Mouse (Mus musculus): Measurements from ENCODE around the gene Bysl. TPM values are rescaled to one million over a fixed set of nuclear protein-coding genes. Genes with fewer than 3 reads are reported as not detected.

Gene Bysl
- total RNA-seq, 2 experiments from 2014 or later, result 5.6 to 7.3 TPM

DNA sequence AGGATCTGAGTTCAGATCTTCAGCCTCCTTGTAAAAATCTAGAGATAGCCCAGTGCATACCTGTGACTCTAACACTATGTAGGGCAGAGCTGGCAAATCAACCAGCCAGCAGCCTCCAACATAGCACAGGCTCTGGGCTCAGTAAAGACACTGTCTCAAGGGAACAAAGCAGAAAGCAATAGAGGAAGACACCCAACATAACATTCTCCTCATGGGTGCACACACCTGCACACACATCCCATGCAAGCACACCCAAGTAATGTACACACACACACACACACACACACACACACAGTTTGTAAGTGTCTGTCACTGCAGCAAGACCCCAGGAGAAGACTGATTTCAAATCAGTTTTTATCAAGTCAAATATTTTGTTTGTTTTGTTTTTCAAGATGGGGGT lies 58.3 kb downstream of the Bysl start:
- ATAC-seq (ENCODE audit: poor library complexity, severe bottlenecking), result no peak

DNA sequence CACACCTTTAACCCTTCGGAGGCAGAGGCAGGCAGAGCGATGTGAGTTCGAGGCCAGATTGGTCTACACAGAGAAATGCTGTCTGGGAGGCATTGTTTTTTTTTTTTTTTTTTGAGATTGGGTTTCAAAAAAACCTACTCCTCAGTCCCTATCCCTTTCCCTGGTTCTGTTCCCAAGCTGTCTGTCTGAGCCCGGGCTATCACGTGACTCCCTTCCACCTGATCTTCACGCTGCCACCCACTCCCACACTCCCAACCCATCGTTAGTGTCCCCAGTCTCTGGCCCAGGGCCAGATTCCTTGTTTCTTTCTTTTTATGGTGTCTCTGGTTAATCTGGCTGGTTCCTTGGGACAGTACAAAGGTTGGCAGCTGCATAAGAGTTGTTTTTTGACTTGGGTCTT lies 60.2 kb downstream of the Bysl start:
- ATAC-seq (ENCODE audit: poor library complexity, severe bottlenecking), result no peak

Other genes with a start within 250 kb of the Bysl start
- 30.9 and 34.0 TPM in 2 replicates for gene Mrps10, start 242.6 kb downstream of the Bysl start, total RNA-seq (2015)
- 21.7 and 23.9 TPM in 2 replicates for gene Mrps10, start 242.6 kb downstream of the Bysl start, total RNA-seq (2017)
- gene Guca1b, start 226.1 kb downstream of the Bysl start, total RNA-seq (2015), result 1.0 and 1.5 TPM in 2 replicates
- gene Guca1b, start 226.1 kb downstream of the Bysl start, total RNA-seq (2017), result 0.15 and 0.61 TPM in 2 replicates
- 6.3 and 7.0 TPM in 2 replicates for gene Guca1a, start 210.9 kb downstream of the Bysl start, total RNA-seq (2015)
- gene Guca1a, start 210.9 kb downstream of the Bysl start, total RNA-seq (2017), result 1.3 and 1.4 TPM in 2 replicates
- gene AI661453, start 174.9 kb downstream of the Bysl start, total RNA-seq (2015), result 0.25 and 0.38 TPM in 2 replicates
- 0.16 TPM in 1 of 2 replicates, not detected in the other for gene AI661453, start 174.9 kb downstream of the Bysl start, total RNA-seq (2017)
- not detected in 2 replicates for gene 1700001C19Rik, start 174.1 kb downstream of the Bysl start, total RNA-seq (2015)
- not detected in 2 replicates for gene 1700001C19Rik, start 174.1 kb downstream of the Bysl start, total RNA-seq (2017)
- gene Taf8, start 109.2 kb downstream of the Bysl start, total RNA-seq (2015), result 16.3 and 19.3 TPM in 2 replicates
- 44.0 and 57.5 TPM in 2 replicates for gene Taf8, start 109.2 kb downstream of the Bysl start, total RNA-seq (2017)
- gene Ccnd3, start 106.4 kb downstream of the Bysl start, total RNA-seq (2015), result 315 and 324 TPM in 2 replicates
- gene Ccnd3, start 106.4 kb downstream of the Bysl start, total RNA-seq (2017), result 155 and 184 TPM in 2 replicates
- 17.2 and 18.2 TPM in 2 replicates for gene Med20, start 90 bp upstream of the Bysl start, total RNA-seq (2015)
- 32.2 and 33.8 TPM in 2 replicates for gene Med20, start 90 bp upstream of the Bysl start, total RNA-seq (2017)
- 0.49 and 2.4 TPM in 2 replicates for gene Gm20517, start 97 bp upstream of the Bysl start, total RNA-seq (2015)
- 1.7 and 2.3 TPM in 2 replicates for gene Gm20517, start 97 bp upstream of the Bysl start, total RNA-seq (2017)
- gene Usp49, start 19.2 kb upstream of the Bysl start, total RNA-seq (2015), result 3.9 and 5.1 TPM in 2 replicates
- 4.2 and 5.3 TPM in 2 replicates for gene Usp49, start 19.2 kb upstream of the Bysl start, total RNA-seq (2017)
- 142 and 150 TPM in 2 replicates for gene Tomm6, start 76.9 kb upstream of the Bysl start, total RNA-seq (2015)
- 38.6 and 44.1 TPM in 2 replicates for gene Tomm6, start 76.9 kb upstream of the Bysl start, total RNA-seq (2017)
- gene Frs3, start 77.5 kb upstream of the Bysl start, total RNA-seq (2015), result 0.71 TPM in 1 of 2 replicates, not detected in the other
- gene Frs3, start 77.5 kb upstream of the Bysl start, total RNA-seq (2017), result 0.12 and 0.15 TPM in 2 replicates
- gene Gm21981, start 83.0 kb upstream of the Bysl start, total RNA-seq (2015), result not detected in 2 replicates
- not detected in 2 replicates for gene Gm21981, start 83.0 kb upstream of the Bysl start, total RNA-seq (2017)
- gene Prickle4, start 83.2 kb upstream of the Bysl start, total RNA-seq (2015), result 0.16 TPM in 1 of 2 replicates, not detected in the other
- 1.1 TPM in 1 of 2 replicates, not detected in the other for gene Prickle4, start 83.2 kb upstream of the Bysl start, total RNA-seq (2017)
- gene Pgc, start 115.3 kb upstream of the Bysl start, total RNA-seq (2015), result not detected in 2 replicates
- gene Pgc, start 115.3 kb upstream of the Bysl start, total RNA-seq (2017), result not detected in 2 replicates
- 31.0 and 31.7 TPM in 2 replicates for gene Tfeb, start 125.5 kb upstream of the Bysl start, total RNA-seq (2015)
- 38.5 and 39.9 TPM in 2 replicates for gene Tfeb, start 125.5 kb upstream of the Bysl start, total RNA-seq (2017)
- gene Mdfi, start 223.2 kb upstream of the Bysl start, total RNA-seq (2015), result not detected in 2 replicates
- gene Mdfi, start 223.2 kb upstream of the Bysl start, total RNA-seq (2017), result not detected in 2 replicates